7 mouse cellular contexts compared by ENCODE assay signal in the genomic region with DNA sequence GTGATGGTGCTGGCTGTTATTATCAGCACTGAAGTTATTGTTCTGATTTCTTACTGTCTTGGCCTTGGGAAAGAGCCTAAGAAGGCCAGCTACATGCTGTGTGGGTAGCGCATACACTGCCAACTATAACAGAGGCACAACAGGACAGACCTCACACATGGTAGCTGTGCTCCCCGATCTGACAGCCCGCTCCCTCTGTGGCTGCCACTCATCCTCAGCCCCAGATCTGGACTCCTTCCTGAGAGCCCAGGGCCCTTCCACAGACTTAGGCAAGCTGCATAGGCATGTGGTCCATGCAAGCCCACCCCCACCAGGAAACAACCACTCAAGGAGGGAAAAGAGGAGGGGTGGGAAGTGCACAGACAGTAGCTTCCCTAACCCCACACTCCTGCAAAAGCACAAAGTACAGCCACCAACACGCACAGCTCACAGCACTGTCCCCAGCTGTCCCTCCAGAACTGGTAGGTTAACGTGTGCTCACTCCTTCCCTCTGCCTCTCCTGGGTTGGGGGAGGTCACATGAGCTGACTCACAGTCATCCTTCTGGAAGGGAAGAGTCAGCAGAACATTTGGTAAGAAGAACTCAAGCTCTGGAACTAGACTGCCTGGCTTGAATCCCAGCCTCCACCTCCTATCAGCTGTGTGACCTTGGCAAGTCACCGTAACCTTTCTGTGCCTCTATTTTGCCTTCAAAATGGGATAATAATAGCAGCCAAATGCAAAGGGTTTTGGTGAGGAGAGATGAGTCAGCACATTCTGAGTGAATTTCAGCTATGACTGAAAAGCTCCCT.
DNase-seq lines count a peak whose midpoint lies in the region; ATAC-seq and TF ChIP-seq lines count a peak whose summit lies in the region.

No protein-coding gene starts in this region.

- CTCF ChIA-PET in Patski (lab: Charles Lee), result interaction anchor here (0.9 to 8.4 kb wide), 6 partner anchors 10 to 117 kb away, joined by 3 to 62 read pairs (median 6); no protein-coding TSS in a partner anchor

- H3K27ac ChIP-seq in lung, postnatal 0 days (ENCODE audit: low read length), result no peak overlapping the region

- H3K4me1 ChIP-seq in lung, postnatal 0 days (ENCODE audit: insufficient read depth, low read depth, low read length), result no peaks in the 10 kb centered on the region

- POLR2A ChIA-PET in Patski (lab: Charles Lee), result interaction anchor here (1.3 kb wide), 1 partner anchor 92 kb away, joined by 3 read pairs; a partner anchor contains a TSS

- H3K36me3 ChIP-seq in lung, postnatal 0 days (ENCODE audit: insufficient read depth, low read length), result no peaks in the 10 kb centered on the region

- in situ Hi-C loops in Patski (cut with MboI; ENCODE audit: low pct_unique_long_range_greater_than_20kb), result loop anchor here (10.0 kb wide), 1 partner anchor 45 kb away; no protein-coding TSS in a partner anchor

- no peak for TF ChIP-seq CTCF in Patski (IDR thresholded peaks at IDR 0.05)
- no peak for TF ChIP-seq CTCF in lung, postnatal 0 days (IDR thresholded peaks at IDR 0.05)

- TF ChIP-seq EP300 in lung, postnatal 0 days (IDR thresholded peaks at IDR 0.05), result no peak

- 65% methylated on average over 6 of the region's 6 CpGs for WGBS in lung, postnatal 0 days

- H3K4me2 ChIP-seq in lung, postnatal 0 days (replicated peaks; ENCODE audit: low read depth, low read length), result no peak overlapping the region

- ATAC-seq in Patski, result peak; percentile 61
- no peak for ATAC-seq in lung, postnatal 0 days

- no peaks in the 10 kb centered on the region for H3K9me3 ChIP-seq in lung, postnatal 0 days (ENCODE audit: low read length)

- H3K9ac ChIP-seq in lung, postnatal 0 days (replicated peaks; ENCODE audit: low read depth), result no peak overlapping the region

- peak; percentile 66 to 72 for DNase-seq in left cerebral cortex, adult 18-20 months (ENCODE audit: low spot score in 2 of 2)
- no peak for DNase-seq in left cerebral cortex, adult 11 months (ENCODE audit: low spot score)
- DNase-seq in Patski (ENCODE audit: low read depth, low spot score), result peak; percentile 71
- peak; percentile 86 to 87 for DNase-seq in adrenal gland, postnatal 36 days
- peak; percentile 14 for DNase-seq in lung, postnatal 0 days (ENCODE audit: low spot score)
- no peak for DNase-seq in cerebellum, adult 9-10 months
- DNase-seq in thymus, postnatal 10 days (ENCODE audit: low spot score in 2 of 2), result no peak

- no peaks in the 10 kb centered on the region for H3K27me3 ChIP-seq in Patski
- no peaks in the 10 kb centered on the region for H3K27me3 ChIP-seq in lung, postnatal 0 days (replicated peaks; ENCODE audit: insufficient read depth, low read length)

- no peak overlapping the region for H3K4me3 ChIP-seq in lung, postnatal 0 days (ENCODE audit: low read depth, low read length)

Comparison
In these comparisons a context has a peak if more than half of its experiments do, and no peak if none do; other contexts are left out.
1. DNase-seq: peak in left cerebral cortex, adult 18-20 months (2 of 2), Patski (single experiment), adrenal gland, postnatal 36 days (2 of 2) and lung, postnatal 0 days (single experiment); none in left cerebral cortex, adult 11 months (single experiment), cerebellum, adult 9-10 months (single experiment) and thymus, postnatal 10 days (0 of 2).